Mouse (Mus musculus) right cerebral cortex, adult 18-20 months (tissue): ENCODE data around the gene Olfr1286.

Source experiments
- DNase-seq: peaks from one replicate; pipeline ENCODE4 v3.0.0; 2022; ENCODE audit warnings: mixed read lengths

Olfr1286 gene

GRCm38 (mm10) chr2:111422931-111423330, at the start of gene Olfr1286:
TSS of gene Olfr1286 (minus strand) at chr2:111423115.
- no peak for DNase-seq

DNA sequence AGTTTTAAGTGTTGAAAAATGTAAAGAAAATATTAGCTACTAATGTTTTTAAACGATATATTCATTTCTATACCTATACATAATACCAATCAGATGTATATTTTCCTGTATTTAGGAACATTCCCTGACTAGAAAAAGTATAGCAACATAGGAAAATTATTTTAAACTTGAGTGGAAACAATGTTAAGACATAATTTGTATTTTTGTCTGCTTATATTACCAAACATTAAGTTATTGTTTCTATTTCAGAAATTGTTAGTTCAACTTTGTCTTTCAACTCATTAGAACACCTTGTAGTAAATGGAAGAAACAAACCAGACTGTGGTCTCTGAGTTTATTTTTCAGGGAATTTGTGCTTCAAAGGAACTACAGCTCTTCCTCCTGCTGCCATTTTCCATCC, 25.9 kb upstream of the Olfr1286 start, which contains the start of gene Olfr1287:
Olfr1287 (plus strand) TSS at position 301 of the 400 bp plus-strand sequence.
- DNase-seq: no peak

- no peak for DNase-seq
Observed at GRCm38 (mm10) chr2:111375222-111375621, 47.7 kb downstream of the Olfr1286 start, which contains the start of gene Olfr1284. TSS of gene Olfr1284 (plus strand) at chr2:111375522.
